Mouse (Mus musculus): Measurements from ENCODE around the gene Wasf2. TPM values are rescaled to one million over a fixed set of nuclear protein-coding genes. Genes with fewer than 3 reads are reported as not detected.
A peak's percentile ranks its signal among the peaks of the same experiment; 100 is the strongest.

The Wasf2 gene
- polyA plus RNA-seq, 1 experiment from 2014 or later = 64.6 TPM

- Histone ChIP-seq H3K27ac (ENCODE audit: low read depth, low read length) (peak overlapping the region; percentile 43; the same call in 1 of the 2 replicates), H3K4me2 (replicated peaks; ENCODE audit: low read depth) (peak overlapping the region; percentile 3; the same call in 1 of the 2 replicates), H3K4me1 (replicated peaks; ENCODE audit: control insufficient read depth, insufficient read depth, low read length) (peaks cover 21% of the 10 kb centered on the region), H3K27me3 (replicated peaks; ENCODE audit: control insufficient read depth, insufficient read depth, low read length) (no peaks in the 10 kb centered on the region), H3K36me3 (ENCODE audit: control insufficient read depth, insufficient read depth) (peaks cover 28% of the 10 kb centered on the region), H3K9ac (ENCODE audit: low read depth, low read length) (no peak overlapping the region), H3K9me3 (ENCODE audit: control insufficient read depth) (no peaks in the 10 kb centered on the region), H3K4me3 (ENCODE audit: low read depth, low read length) (no peak overlapping the region)
- ATAC-seq = no peak
- 52% methylated on average over 4 of the region's 4 CpGs for WGBS
- no peak for TF ChIP-seq CTCF (IDR thresholded peaks at IDR 0.05; ENCODE audit: low read depth)
Observed at GRCm38 (mm10) chr4:133174361-133174760, 44.1 kb downstream of the Wasf2 start.

- WGBS = 27% methylated on average over 7 of the region's 7 CpGs
- ATAC-seq = peak; percentile 55
Observed at GRCm38 (mm10) chr4:133175274-133175673, 45.0 kb downstream of the Wasf2 start.

GRCm38 (mm10) chr4:133175998-133176760 lies 45.9 kb downstream of the Wasf2 start:
- no peak overlapping the region for H3K4me2 ChIP-seq (replicated peaks; ENCODE audit: low read depth)
- H3K4me1 ChIP-seq (replicated peaks; ENCODE audit: control insufficient read depth, insufficient read depth, low read length) = peaks cover 8% of the 10 kb centered on the region; the same call in 1 of the 2 replicates
- H3K4me3 ChIP-seq (ENCODE audit: low read depth, low read length) = no peak overlapping the region
- no peak for TF ChIP-seq CTCF (IDR thresholded peaks at IDR 0.05; ENCODE audit: low read depth)
- H3K9ac ChIP-seq (ENCODE audit: low read depth, low read length) = no peak overlapping the region
- no peak overlapping the region for H3K27ac ChIP-seq (ENCODE audit: low read depth, low read length)
- no peaks in the 10 kb centered on the region for H3K27me3 ChIP-seq (replicated peaks; ENCODE audit: control insufficient read depth, insufficient read depth, low read length)
- peaks cover 29% of the 10 kb centered on the region for H3K36me3 ChIP-seq (ENCODE audit: control insufficient read depth, insufficient read depth)
- ATAC-seq = no peak
- no peaks in the 10 kb centered on the region for H3K9me3 ChIP-seq (ENCODE audit: control insufficient read depth)
- 47% methylated on average over 14 of the region's 14 CpGs for WGBS

More at GRCm38 (mm10) chr4:133175274-133175673, 45.0 kb downstream of the Wasf2 start:
- Histone ChIP-seq H3K27me3 (replicated peaks; ENCODE audit: control insufficient read depth, insufficient read depth, low read length) (no peaks in the 10 kb centered on the region), H3K4me1 (replicated peaks; ENCODE audit: control insufficient read depth, insufficient read depth, low read length) (peaks cover 12% of the 10 kb centered on the region), H3K27ac (ENCODE audit: low read depth, low read length) (no peak overlapping the region), H3K4me3 (ENCODE audit: low read depth, low read length) (no peak overlapping the region), H3K36me3 (ENCODE audit: control insufficient read depth, insufficient read depth) (peaks cover 29% of the 10 kb centered on the region), H3K4me2 (replicated peaks; ENCODE audit: low read depth) (peak overlapping the region; percentile 14), H3K9me3 (ENCODE audit: control insufficient read depth) (no peaks in the 10 kb centered on the region), H3K9ac (ENCODE audit: low read depth, low read length) (no peak overlapping the region)
- no peak for TF ChIP-seq CTCF (IDR thresholded peaks at IDR 0.05; ENCODE audit: low read depth)

- TF ChIP-seq CTCF (IDR thresholded peaks at IDR 0.05; ENCODE audit: low read depth) = no peak
- 81% methylated on average over 18 of the region's 18 CpGs for WGBS
- no peak overlapping the region for H3K9ac ChIP-seq (ENCODE audit: low read depth, low read length)
Observed at GRCm38 (mm10) chr4:133176761-133177403, 46.6 kb downstream of the Wasf2 start.

GRCm38 (mm10) chr4:133178305-133178704 lies 48.0 kb downstream of the Wasf2 start:
- Histone ChIP-seq H3K9me3 (ENCODE audit: control insufficient read depth) (no peaks in the 10 kb centered on the region), H3K4me3 (ENCODE audit: low read depth, low read length) (no peak overlapping the region), H3K27ac (ENCODE audit: low read depth, low read length) (peak overlapping the region; percentile 55), H3K27me3 (replicated peaks; ENCODE audit: control insufficient read depth, insufficient read depth, low read length) (no peaks in the 10 kb centered on the region), H3K36me3 (ENCODE audit: control insufficient read depth, insufficient read depth) (peaks cover 29% of the 10 kb centered on the region), H3K4me2 (replicated peaks; ENCODE audit: low read depth) (no peak overlapping the region), H3K9ac (ENCODE audit: low read depth, low read length) (no peak overlapping the region), H3K4me1 (replicated peaks; ENCODE audit: control insufficient read depth, insufficient read depth, low read length) (peaks cover 8% of the 10 kb centered on the region; the same call in 1 of the 2 replicates)
- no peak for TF ChIP-seq CTCF (IDR thresholded peaks at IDR 0.05; ENCODE audit: low read depth)
- WGBS = 41% methylated on average over 5 of the region's 5 CpGs
- no peak for ATAC-seq

More at GRCm38 (mm10) chr4:133176761-133177403, 46.6 kb downstream of the Wasf2 start:
- H3K27me3 ChIP-seq (replicated peaks; ENCODE audit: control insufficient read depth, insufficient read depth, low read length) = no peaks in the 10 kb centered on the region
- no peak overlapping the region for H3K4me3 ChIP-seq (ENCODE audit: low read depth, low read length)
- H3K4me2 ChIP-seq (replicated peaks; ENCODE audit: low read depth) = no peak overlapping the region
- peaks cover 29% of the 10 kb centered on the region for H3K36me3 ChIP-seq (ENCODE audit: control insufficient read depth, insufficient read depth)
- ATAC-seq = no peak
- peaks cover 8% of the 10 kb centered on the region; the same call in 1 of the 2 replicates for H3K4me1 ChIP-seq (replicated peaks; ENCODE audit: control insufficient read depth, insufficient read depth, low read length)
- 0 out of 2 replicates have a peak overlapping the region, but pooled peaks have one; percentile 36 for H3K27ac ChIP-seq (ENCODE audit: low read depth, low read length)
- H3K9me3 ChIP-seq (ENCODE audit: control insufficient read depth) = no peaks in the 10 kb centered on the region

GRCm38 (mm10) chr4:133179258-133179657 lies 49.0 kb downstream of the Wasf2 start:
- no peak overlapping the region for H3K4me3 ChIP-seq (ENCODE audit: low read depth, low read length)
- H3K27ac ChIP-seq (ENCODE audit: low read depth, low read length) = no peak overlapping the region
- WGBS = 91% methylated on average over 7 of the region's 7 CpGs
- no peak for ATAC-seq
- TF ChIP-seq CTCF (IDR thresholded peaks at IDR 0.05; ENCODE audit: low read depth) = no peak
- H3K36me3 ChIP-seq (ENCODE audit: control insufficient read depth, insufficient read depth) = peaks cover 29% of the 10 kb centered on the region
- H3K27me3 ChIP-seq (replicated peaks; ENCODE audit: control insufficient read depth, insufficient read depth, low read length) = no peaks in the 10 kb centered on the region
- H3K4me1 ChIP-seq (replicated peaks; ENCODE audit: control insufficient read depth, insufficient read depth, low read length) = peaks cover 10% of the 10 kb centered on the region; the same call in 1 of the 2 replicates
- no peaks in the 10 kb centered on the region for H3K9me3 ChIP-seq (ENCODE audit: control insufficient read depth)
- no peak overlapping the region for H3K9ac ChIP-seq (ENCODE audit: low read depth, low read length)
- H3K4me2 ChIP-seq (replicated peaks; ENCODE audit: low read depth) = no peak overlapping the region
